Mouse (Mus musculus) intestine, embryonic 16.5 days (tissue): Measurements from ENCODE around the gene Arhgap40. TPM values are rescaled to one million over a fixed set of nuclear protein-coding genes. Genes with fewer than 3 reads are reported as not detected.

Source experiments
- ATAC-seq: fragments of 200-750 bp; cut with Nextera tagmentation; 2 replicates; pipeline ENCODE4 v1.8.0; 2017; ENCODE audit warnings: moderate TSS enrichment, moderate library complexity
- H3K27ac ChIP-seq: fragments of 300-500 bp; sonication (generic); 2 replicates; pipeline ENCODE4 v1.5.1; 2014; ENCODE audit warnings: mild to moderate bottlenecking, low read length
- H3K27me3 ChIP-seq: fragments of 300-500 bp; sonication (generic); replicated peaks from 2 replicates; pipeline ENCODE4 v1.6.1; 2014; ENCODE audit warnings: low read length, control low read depth, mixed read lengths; ENCODE audit not compliant: control insufficient read depth, insufficient read depth
- H3K36me3 ChIP-seq: fragments of 300-500 bp; sonication (generic); 2 replicates; pipeline ENCODE4 v1.6.1; 2014; ENCODE audit warnings: low read length, control low read depth; ENCODE audit not compliant: control insufficient read depth, insufficient read depth
- H3K4me1 ChIP-seq: fragments of 300-500 bp; sonication (generic); 2 replicates; pipeline ENCODE4 v1.6.1; 2014; ENCODE audit warnings: low read length, control low read depth, mixed read lengths; ENCODE audit not compliant: control insufficient read depth, insufficient read depth
- H3K4me2 ChIP-seq: fragments of 300-500 bp; sonication (generic); 2 replicates; pipeline ENCODE4 v1.6.1; 2014; ENCODE audit warnings: low read depth, low read length, control low read depth
- H3K4me3 ChIP-seq: fragments of 300-500 bp; sonication (generic); 2 replicates; pipeline ENCODE4 v1.5.1; 2014; ENCODE audit warnings: mild to moderate bottlenecking, low read length
- H3K9ac ChIP-seq: fragments of 300-500 bp; sonication (generic); 2 replicates; pipeline ENCODE4 v1.6.1; 2014; ENCODE audit warnings: low read depth, low read length
- H3K9me3 ChIP-seq: fragments of 300-500 bp; sonication (generic); 2 replicates; pipeline ENCODE4 v1.6.1; 2016; ENCODE audit warnings: low read length, control low read depth; ENCODE audit not compliant: control insufficient read depth
- WGBS: fragments of 180-500 bp; shearing (Covaris S2); extraction: QIAGEN DNeasy Blood & Tissue Kit; methylation state at CpG from one replicate; pipeline ENCODE4 v1.1.7; 2014; 5-methylcytosine and 5-hydroxymethylcytosine counted together
- polyA plus RNA-seq: library from polyadenylated mRNA; unstranded; fragments of >200 nt; fragmentation: Nextera tagmentation; extraction: Ambion mirVana; gene quantifications from 2 replicates; pipeline ENCODE4 v1.2.1, GENCODE M21; 2015

The Arhgap40 gene
- polyA plus RNA-seq, 1 experiment from 2014 or later = 0.22 TPM

- Histone ChIP-seq H3K9me3 (no peaks in the 10 kb centered on the region), H3K4me3 (no peak overlapping the region), H3K27me3 (peaks cover 8% of the 10 kb centered on the region; the same call in 1 of the 2 replicates), H3K36me3 (no peaks in the 10 kb centered on the region), H3K9ac (no peak overlapping the region), H3K27ac (no peak overlapping the region), H3K4me1 (peaks cover 3% of the 10 kb centered on the region; the same call in 1 of the 2 replicates), H3K4me2 (no peak overlapping the region)
- ATAC-seq = no peak
- 4% methylated on average over 5 of the region's 5 CpGs for WGBS
Observed at GRCm38 (mm10) chr2:158556750-158557149, 44.2 kb downstream of the Arhgap40 start.

DNA sequence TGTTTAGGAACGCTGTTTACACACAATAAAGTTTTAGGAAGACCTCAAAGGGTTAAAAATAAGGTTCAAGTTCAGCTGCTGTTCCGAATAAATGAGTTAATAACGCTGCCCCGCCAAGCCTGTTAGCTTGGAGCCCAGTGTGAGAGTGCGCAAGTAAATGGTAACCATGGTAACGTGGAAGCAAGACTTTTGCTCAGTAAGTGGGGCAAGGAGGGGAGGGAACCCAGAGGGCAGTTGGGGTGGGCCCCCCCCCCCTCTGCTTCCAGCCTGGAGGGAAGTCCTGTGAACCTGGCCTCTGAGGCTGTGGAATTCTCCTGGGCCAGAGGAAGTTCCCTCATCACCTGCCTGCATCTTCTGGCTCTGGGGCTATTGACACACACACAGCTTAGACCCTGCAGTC, 47.3 kb downstream of the Arhgap40 start:
- Histone ChIP-seq H3K27ac (no peak overlapping the region), H3K4me1 (peaks cover 3% of the 10 kb centered on the region; the same call in 1 of the 2 replicates), H3K9ac (no peak overlapping the region), H3K36me3 (no peaks in the 10 kb centered on the region), H3K9me3 (no peaks in the 10 kb centered on the region), H3K4me2 (no peak overlapping the region), H3K27me3 (0 out of 2 replicates have a peak, but pooled peaks cover 5% of the 10 kb centered on the region), H3K4me3 (no peak overlapping the region)
- ATAC-seq = no peak
- 32% methylated on average over 6 of the region's 6 CpGs for WGBS

- H3K36me3 ChIP-seq = no peaks in the 10 kb centered on the region
- peaks cover 3% of the 10 kb centered on the region; the same call in 1 of the 2 replicates for H3K4me1 ChIP-seq
- H3K27me3 ChIP-seq = 0 out of 2 replicates have a peak, but pooled peaks cover 5% of the 10 kb centered on the region
- 19% methylated on average over 9 of the region's 9 CpGs for WGBS
- H3K4me3 ChIP-seq = no peak overlapping the region
- no peak for ATAC-seq
- H3K9ac ChIP-seq = no peak overlapping the region
- H3K4me2 ChIP-seq = no peak overlapping the region
- H3K9me3 ChIP-seq = no peaks in the 10 kb centered on the region
- no peak overlapping the region for H3K27ac ChIP-seq
Observed at GRCm38 (mm10) chr2:158560801-158561200, 48.2 kb downstream of the Arhgap40 start.

DNA sequence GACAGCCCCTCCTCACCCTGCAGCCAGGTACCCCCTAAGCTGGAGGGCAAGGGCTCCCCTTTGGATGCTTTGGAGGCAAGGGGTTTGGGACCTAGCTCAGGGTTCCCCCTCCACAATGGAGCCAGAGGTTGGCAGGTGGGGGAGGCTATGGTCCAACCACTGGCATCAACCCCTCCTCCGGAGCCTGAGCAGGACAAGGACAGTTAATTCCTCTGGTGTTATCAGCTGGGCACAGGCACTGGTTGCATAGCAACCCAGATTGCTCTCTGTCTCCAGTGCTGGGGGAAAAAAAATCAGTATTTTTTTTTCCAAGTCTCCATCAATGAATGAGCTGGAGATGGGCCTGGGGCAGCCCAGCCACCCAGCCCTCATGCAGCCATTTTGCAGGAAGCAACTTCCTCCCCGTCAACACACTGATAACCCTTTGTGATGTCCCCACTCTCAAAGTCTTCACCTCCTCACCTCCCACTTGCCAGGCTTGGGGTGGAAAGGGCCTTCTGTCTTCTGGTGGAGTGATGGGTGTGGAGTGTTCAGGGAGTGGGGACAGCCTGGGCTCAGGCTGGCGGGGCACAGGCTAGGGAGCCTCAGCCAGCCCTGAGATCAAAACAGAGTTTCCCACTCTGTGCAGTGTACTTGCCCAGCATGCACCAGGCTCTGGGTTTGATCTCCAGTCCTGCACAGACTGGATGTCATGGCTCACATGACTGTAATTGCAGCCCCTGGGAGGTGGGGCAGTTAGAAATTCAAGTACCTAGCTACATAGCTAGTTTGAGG, 49.0 kb downstream of the Arhgap40 start:
- Histone ChIP-seq H3K9ac (no peak overlapping the region), H3K36me3 (no peaks in the 10 kb centered on the region), H3K27ac (no peak overlapping the region), H3K9me3 (no peaks in the 10 kb centered on the region), H3K27me3 (0 out of 2 replicates have a peak, but pooled peaks cover 5% of the 10 kb centered on the region), H3K4me2 (no peak overlapping the region), H3K4me1 (no peaks in the 10 kb centered on the region), H3K4me3 (no peak overlapping the region)
- 40% methylated on average over 3 of the region's 3 CpGs for WGBS
- ATAC-seq = no peak

GRCm38 (mm10) chr2:158570421-158571081, 58.0 kb downstream of the Arhgap40 start:
- H3K9me3 ChIP-seq = no peaks in the 10 kb centered on the region
- H3K4me1 ChIP-seq = no peaks in the 10 kb centered on the region
- no peaks in the 10 kb centered on the region for H3K36me3 ChIP-seq
- no peak overlapping the region for H3K4me2 ChIP-seq
- 19% methylated on average over 13 of the region's 13 CpGs for WGBS
- H3K27me3 ChIP-seq = no peaks in the 10 kb centered on the region
- no peak overlapping the region for H3K4me3 ChIP-seq
- no peak overlapping the region for H3K9ac ChIP-seq
- ATAC-seq = 0 out of 2 replicates have a peak, but pooled peaks have one; percentile 44
- no peak overlapping the region for H3K27ac ChIP-seq

GRCm38 (mm10) chr2:158579979-158580378, 67.4 kb downstream of the Arhgap40 start:
- H3K4me3 ChIP-seq = no peak overlapping the region
- no peak overlapping the region for H3K27ac ChIP-seq
- no peaks in the 10 kb centered on the region for H3K4me1 ChIP-seq
- no peak overlapping the region for H3K9ac ChIP-seq
- no peak overlapping the region for H3K4me2 ChIP-seq
- H3K27me3 ChIP-seq = no peaks in the 10 kb centered on the region
- H3K9me3 ChIP-seq = no peaks in the 10 kb centered on the region
- 69% methylated on average over 4 of the region's 4 CpGs for WGBS
- no peak for ATAC-seq
- no peaks in the 10 kb centered on the region for H3K36me3 ChIP-seq

GRCm38 (mm10) chr2:158584621-158585358, 72.2 kb downstream of the Arhgap40 start:
- no peak overlapping the region for H3K4me3 ChIP-seq
- H3K36me3 ChIP-seq = no peaks in the 10 kb centered on the region
- no peak overlapping the region for H3K4me2 ChIP-seq
- no peak for ATAC-seq
- no peaks in the 10 kb centered on the region for H3K4me1 ChIP-seq
- H3K27ac ChIP-seq = no peak overlapping the region
- H3K9ac ChIP-seq = no peak overlapping the region
- 9% methylated on average over 12 of the region's 12 CpGs for WGBS
- no peaks in the 10 kb centered on the region for H3K27me3 ChIP-seq
- no peaks in the 10 kb centered on the region for H3K9me3 ChIP-seq

DNA sequence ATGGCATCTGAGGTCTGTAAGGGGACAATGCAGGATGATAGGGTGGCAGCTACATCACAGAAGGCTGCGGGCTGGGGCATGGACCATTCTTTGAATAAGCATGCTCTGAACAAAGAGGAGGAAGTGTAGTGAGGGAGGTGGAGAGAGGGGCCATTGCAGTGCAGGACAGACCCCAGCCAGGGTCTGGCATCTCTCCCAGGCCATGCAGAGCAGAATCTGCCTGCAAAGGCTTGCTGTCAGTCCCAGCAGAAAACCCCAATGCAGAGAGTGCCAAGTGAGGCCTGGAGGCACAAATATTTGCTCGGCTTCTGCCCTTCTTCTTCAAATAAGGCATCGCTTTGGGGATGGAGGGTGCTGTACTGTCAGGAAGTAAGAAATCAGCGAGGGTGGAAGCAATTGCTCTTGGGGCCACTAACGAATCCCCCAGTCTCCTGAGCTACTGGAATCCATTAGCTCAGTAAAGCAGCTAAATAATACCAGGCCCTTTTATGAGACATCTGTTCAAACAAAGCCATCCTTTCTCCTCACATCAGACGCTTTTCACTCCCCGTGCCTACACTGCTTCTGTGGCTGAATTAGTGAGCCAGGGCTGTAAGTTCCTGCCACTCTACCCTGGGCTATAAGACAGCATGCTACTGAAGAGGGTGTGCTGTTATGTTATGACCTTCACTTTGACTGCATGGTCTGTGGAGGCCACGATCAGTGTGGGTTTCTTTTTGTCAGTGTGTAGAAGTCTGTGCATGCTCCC, 76.1 kb downstream of the Arhgap40 start:
- no peak overlapping the region for H3K4me3 ChIP-seq
- H3K4me2 ChIP-seq = no peak overlapping the region
- H3K4me1 ChIP-seq = no peaks in the 10 kb centered on the region
- WGBS = 35% methylated on average over 8 of the region's 8 CpGs
- ATAC-seq = no peak
- H3K27ac ChIP-seq = no peak overlapping the region
- no peaks in the 10 kb centered on the region for H3K36me3 ChIP-seq
- H3K27me3 ChIP-seq = no peaks in the 10 kb centered on the region
- no peaks in the 10 kb centered on the region for H3K9me3 ChIP-seq
- H3K9ac ChIP-seq = no peak overlapping the region
